Mouse (Mus musculus) small intestine, adult 2 months (tissue): ENCODE measurements around the gene Sdccag8.

Experiments used
- CTCF ChIP-seq: fragments of 200-500 bp; IDR thresholded peaks from 2 replicates; pipeline ENCODE4 v1.5.1; 2012; ENCODE audit warnings: low read depth, mild to moderate bottlenecking, control low read depth, inconsistent platforms, low read length, moderate library complexity, mixed read lengths; ENCODE audit not compliant: insufficient replicate concordance, insufficient read length; ENCODE audit errors: extremely low read depth
- POLR2A ChIP-seq: fragments of 200-500 bp; IDR thresholded peaks from 2 replicates; pipeline ENCODE4 v1.6.1; 2012; ENCODE audit warnings: low read depth, mild to moderate bottlenecking, control low read depth, inconsistent platforms, low read length, moderate library complexity

GRCm38 (mm10) chr1:176933319-176933718 lies 118.9 kb downstream of the Sdccag8 start:
- TF ChIP-seq CTCF (no peak), POLR2A (no peak)
